Mouse (Mus musculus) colon, adult 2 months (tissue): ENCODE measurements around the gene Mme. TPM values are rescaled to one million over a fixed set of nuclear protein-coding genes. Genes with fewer than 3 reads are reported as not detected.

Experiments used
- polyA plus RNA-seq: library from polyadenylated mRNA; depleted of rRNA; stranded (reverse); fragments of >200 nt; gene quantifications from 2 replicates; pipeline ENCODE4 v1.2.3, GENCODE M21; 2012; rRNA removed

Mme gene
- 0.06 and 0.09 TPM in 2 replicates for polyA plus RNA-seq

GRCm38 (mm10) chr3:63241099-63241587 is at the start of gene Mme:
TSS of gene Mme (plus strand) at chr3:63241537.

Other genes with a start within 250 kb of the Mme start
- not detected in 2 replicates for gene Gm34302, start 242.3 kb downstream of the Mme start, polyA plus RNA-seq